Mouse (Mus musculus): ENCODE data around the gene Kdm7a. TPM values are rescaled to one million over a fixed set of nuclear protein-coding genes. Genes with fewer than 3 reads are reported as not detected.

Kdm7a gene
- total RNA-seq, 2 experiments from 2014 or later = 47.7 to 54.5 TPM

DNA sequence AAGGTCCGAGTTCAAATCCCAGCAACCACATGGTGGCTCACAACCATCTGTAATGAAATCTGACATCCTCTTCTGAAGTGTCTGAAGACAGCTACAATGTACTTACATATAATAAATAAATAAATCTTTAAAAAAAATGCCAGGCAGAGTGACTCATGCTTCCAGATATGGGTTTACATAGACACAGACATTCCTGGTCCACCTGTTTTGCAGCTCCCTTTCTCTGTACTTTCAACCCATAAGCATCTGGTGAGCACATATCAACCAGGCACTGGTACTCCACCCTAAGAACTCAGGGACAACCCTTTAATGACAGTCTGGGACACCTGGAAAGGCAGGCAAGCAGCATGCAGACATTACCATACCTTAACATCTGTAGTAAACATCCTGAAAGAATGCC, 91.2 kb downstream of the Kdm7a start:
- Histone ChIP-seq H3K4me3 (no peak overlapping the region), H3K27ac (no peak overlapping the region)
- DNase-seq (ENCODE audit: low spot score in 2 of 2) = no peak
- TF ChIP-seq CTCF (conservative IDR thresholded peaks at IDR 0.05) = no peak

DNA sequence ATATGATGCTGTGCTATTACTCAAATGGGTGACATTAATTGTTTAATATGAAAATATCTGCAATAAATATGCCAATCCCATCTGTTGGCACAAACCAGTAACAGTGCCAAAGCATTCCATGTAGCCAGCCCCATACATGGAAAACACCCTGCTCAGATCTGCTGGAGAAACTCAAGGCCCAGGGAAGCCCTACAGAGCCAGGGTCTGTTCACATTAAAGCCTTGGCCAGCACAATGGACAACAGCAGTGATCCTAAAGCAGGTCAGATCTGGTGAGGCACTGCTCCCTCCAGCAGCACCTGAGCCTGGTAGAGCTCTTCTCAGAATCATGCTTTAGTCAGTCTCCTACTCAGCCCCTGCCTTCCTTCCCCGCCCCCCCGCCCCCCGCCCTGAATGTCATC, 93.4 kb downstream of the Kdm7a start:
- no peak for TF ChIP-seq CTCF (conservative IDR thresholded peaks at IDR 0.05)

DNA sequence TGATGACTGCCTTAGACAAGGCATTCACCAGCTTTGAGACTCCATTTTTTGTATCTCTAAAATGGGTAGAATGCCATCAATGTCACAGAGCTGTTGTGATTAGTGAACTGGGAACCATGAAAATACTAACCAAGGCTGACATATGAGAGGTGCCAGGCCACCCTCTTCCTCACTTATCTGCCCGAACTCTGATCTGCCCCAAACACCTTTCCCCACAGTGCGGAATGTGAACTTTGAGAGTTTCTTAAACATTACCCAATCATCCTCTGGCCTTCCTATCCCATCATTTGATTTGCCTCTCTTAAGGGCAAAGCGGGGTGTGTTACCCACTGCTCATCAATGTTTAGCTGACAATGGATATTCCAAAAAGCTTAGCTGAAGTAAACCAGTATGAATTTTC, 93.9 kb downstream of the Kdm7a start:
- Histone ChIP-seq H3K27ac (no peak overlapping the region), H3K4me3 (no peak overlapping the region)
- TF ChIP-seq CTCF (conservative IDR thresholded peaks at IDR 0.05) = no peak
- no peak for DNase-seq (ENCODE audit: low spot score in 2 of 2)

More for the DNA sequence above, 93.4 kb downstream of the Kdm7a start:
- H3K4me3 ChIP-seq = no peak overlapping the region
- no peak overlapping the region for H3K27ac ChIP-seq
- DNase-seq (ENCODE audit: low spot score in 2 of 2) = no peak

DNA sequence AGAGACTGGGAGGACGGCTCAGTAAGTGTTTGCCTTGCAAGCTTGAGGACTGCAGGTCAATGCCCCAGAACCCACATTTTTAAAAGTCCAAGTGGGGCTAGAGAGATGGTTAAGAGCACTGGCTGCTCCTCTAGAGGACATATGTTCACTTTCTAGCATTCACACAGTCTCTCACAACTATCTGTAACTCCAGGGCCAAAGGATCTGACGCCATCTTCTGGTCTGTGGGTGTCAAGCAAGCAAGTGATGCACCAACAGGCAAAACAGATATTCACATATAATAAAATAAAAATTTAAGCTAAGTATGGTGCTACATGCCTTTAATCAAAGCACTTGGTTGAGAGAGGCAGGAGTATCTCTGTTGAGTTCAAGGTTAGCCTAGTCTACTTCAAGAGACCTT, 99.8 kb downstream of the Kdm7a start:
- no peak overlapping the region for H3K27ac ChIP-seq
- TF ChIP-seq CTCF (conservative IDR thresholded peaks at IDR 0.05) = peak; percentile 54
- no peak for DNase-seq (ENCODE audit: low spot score in 2 of 2)
- H3K4me3 ChIP-seq = no peak overlapping the region

DNA sequence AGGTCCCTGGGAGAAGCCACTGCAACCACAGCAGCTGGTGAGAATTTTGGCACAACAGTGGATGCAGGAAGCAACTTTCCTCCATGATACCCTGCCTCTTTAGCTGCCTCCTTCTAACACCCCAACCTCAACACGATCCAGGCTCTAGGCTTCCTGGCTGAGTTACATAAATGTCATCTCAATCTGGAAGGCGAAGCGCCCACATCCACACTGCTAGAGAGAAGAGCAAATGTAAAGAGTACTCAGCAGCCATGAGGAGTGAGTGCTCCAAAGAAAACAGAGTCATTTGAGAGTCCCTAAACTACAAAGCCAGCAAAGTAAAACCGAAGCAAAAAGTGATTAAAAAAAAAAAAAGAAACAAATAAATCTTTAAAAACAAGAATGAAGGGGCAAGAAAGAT, 102.0 kb downstream of the Kdm7a start:
- no peak for TF ChIP-seq CTCF (conservative IDR thresholded peaks at IDR 0.05)
- Histone ChIP-seq H3K27ac (no peak overlapping the region), H3K4me3 (no peak overlapping the region)
- DNase-seq (ENCODE audit: low spot score in 2 of 2) = no peak

Other genes with a start within 250 kb of the Kdm7a start
- 1 to 10 TPM; 4.8 to 7.7 TPM for gene Parp12, start 88.4 kb downstream of the Kdm7a start, total RNA-seq (2021)
- 10 to 100 TPM; 67.6 to 75.5 TPM for gene Slc37a3, start 170.9 kb upstream of the Kdm7a start, total RNA-seq (2021)
- gene Rab19, start 174.4 kb upstream of the Kdm7a start, total RNA-seq (2021) = not detected
- 100 to 1,000 TPM; 116 to 119 TPM for gene Mkrn1, start 213.7 kb upstream of the Kdm7a start, total RNA-seq (2021)